Mouse (Mus musculus): ENCODE data around the gene Ceacam2. TPM values are rescaled to one million over a fixed set of nuclear protein-coding genes. Genes with fewer than 3 reads are reported as not detected.
A peak's percentile ranks its signal among the peaks of the same experiment; 100 is the strongest.
"Not testable (repeated sequence)": the region's sequence is repeated elsewhere in the genome, so short reads cannot be mapped to it uniquely, and the experiment has no call there.

Ceacam2 gene
- polyA plus RNA-seq, 1 experiment: 0.67 TPM

GRCm38 (mm10) chr7:25480791-25481190 is 58.9 kb downstream of the Ceacam2 start:
- 80% methylated on average over 8 of the region's 8 CpGs for WGBS
- TF ChIP-seq CTCF (IDR thresholded peaks at IDR 0.05; ENCODE audit: extremely low read depth, insufficient read depth, insufficient read length, insufficient replicate concordance): peak; percentile 23; the same call in 1 of the 2 replicates
- H3K27me3 ChIP-seq (ENCODE audit: control insufficient read depth, insufficient read depth, low read length): not testable (repeated sequence)

GRCm38 (mm10) chr7:25479440-25479839 is 60.2 kb downstream of the Ceacam2 start:
- TF ChIP-seq CTCF (IDR thresholded peaks at IDR 0.05; ENCODE audit: extremely low read depth, insufficient read depth, insufficient read length, insufficient replicate concordance) (peak; percentile 41; the same call in 1 of the 2 replicates), POLR2A (IDR thresholded peaks at IDR 0.05; ENCODE audit: low read depth, low read length) (no peak)
- WGBS: 0% methylated on average over 1 of the region's 1 CpGs
- Histone ChIP-seq H3K27me3 (ENCODE audit: control insufficient read depth, insufficient read depth, low read length) (no peaks in the 10 kb centered on the region), H3K27ac (ENCODE audit: insufficient read depth, low read length) (no peak overlapping the region), H3K36me3 (ENCODE audit: control insufficient read depth, insufficient read depth, low read length) (peaks cover 2% of the 10 kb centered on the region), H3K4me1 (ENCODE audit: control insufficient read depth, insufficient read depth, insufficient read length) (no peaks in the 10 kb centered on the region; the same call in 1 of the 2 replicates), H3K4me3 (ENCODE audit: extremely low read depth, insufficient read depth, insufficient read length) (no peak overlapping the region)
- DNase-seq (ENCODE audit: low read depth in 1 of 2, low spot score in 2 of 2): peak in 1 of 2 experiments; percentile 45

More at GRCm38 (mm10) chr7:25480791-25481190, 58.9 kb downstream of the Ceacam2 start:
- H3K4me1 ChIP-seq (ENCODE audit: control insufficient read depth, insufficient read depth, insufficient read length); H3K4me3 ChIP-seq (ENCODE audit: extremely low read depth, insufficient read depth, insufficient read length); H3K27ac ChIP-seq (ENCODE audit: insufficient read depth, low read length); H3K36me3 ChIP-seq (ENCODE audit: control insufficient read depth, insufficient read depth, low read length); DNase-seq (ENCODE audit: low read depth in 1 of 2, low spot score in 2 of 2): not testable (repeated sequence)

GRCm38 (mm10) chr7:25477752-25478093 is 61.9 kb downstream of the Ceacam2 start:
- H3K4me1 ChIP-seq (ENCODE audit: control insufficient read depth, insufficient read depth, insufficient read length); DNase-seq (ENCODE audit: low read depth in 1 of 2, low spot score in 2 of 2); H3K4me3 ChIP-seq (ENCODE audit: extremely low read depth, insufficient read depth, insufficient read length); H3K27me3 ChIP-seq (ENCODE audit: control insufficient read depth, insufficient read depth, low read length); H3K36me3 ChIP-seq (ENCODE audit: control insufficient read depth, insufficient read depth, low read length): not testable (repeated sequence)
- 15% methylated on average over 2 of the region's 2 CpGs for WGBS
- 0 out of 2 replicates have a peak overlapping the region, but pooled peaks have one; percentile 48 for H3K27ac ChIP-seq (ENCODE audit: insufficient read depth, low read length)

GRCm38 (mm10) chr7:25477091-25477751 is 62.4 kb downstream of the Ceacam2 start, which contains the start of gene Ceacam1:
Gene Ceacam1 (minus strand): TSS chr7:25477603.
- not testable (repeated sequence) for H3K36me3 ChIP-seq (ENCODE audit: control insufficient read depth, insufficient read depth, low read length); H3K4me1 ChIP-seq (ENCODE audit: control insufficient read depth, insufficient read depth, insufficient read length); H3K27me3 ChIP-seq (ENCODE audit: control insufficient read depth, insufficient read depth, low read length)
- peak; percentile 54 to 73 for DNase-seq (ENCODE audit: low read depth in 1 of 2, low spot score in 2 of 2)
- peak within 1 kb of the TSS; percentile 48; the same call in 1 of the 2 replicates for H3K4me3 ChIP-seq (ENCODE audit: extremely low read depth, insufficient read depth, insufficient read length)
- peak within 1 kb of the TSS; percentile 48 for H3K27ac ChIP-seq (ENCODE audit: insufficient read depth, low read length)
- 6% methylated on average over 5 of the region's 5 CpGs for WGBS

GRCm38 (mm10) chr7:25471821-25472220 is 67.8 kb downstream of the Ceacam2 start:
- not testable (repeated sequence) for H3K27me3 ChIP-seq (ENCODE audit: control insufficient read depth, insufficient read depth, low read length); H3K27ac ChIP-seq (ENCODE audit: insufficient read depth, low read length); DNase-seq (ENCODE audit: low read depth in 1 of 2, low spot score in 2 of 2); H3K4me3 ChIP-seq (ENCODE audit: extremely low read depth, insufficient read depth, insufficient read length); H3K4me1 ChIP-seq (ENCODE audit: control insufficient read depth, insufficient read depth, insufficient read length); H3K36me3 ChIP-seq (ENCODE audit: control insufficient read depth, insufficient read depth, low read length)
- 91% methylated on average over 6 of the region's 6 CpGs for WGBS

Other genes with a start within 250 kb of the Ceacam2 start
- 62.9 and 90.7 TPM in 2 replicates for gene Pafah1b3, start 241.9 kb downstream of the Ceacam2 start, polyA plus RNA-seq (2012; rRNA removed)
- 0.07 TPM in 1 of 2 replicates, not detected in the other for gene Prr19, start 238.4 kb downstream of the Ceacam2 start, polyA plus RNA-seq (2012; rRNA removed)
- gene Tmem145, start 233.8 kb downstream of the Ceacam2 start, polyA plus RNA-seq (2012; rRNA removed): not detected in 2 replicates
- 11.0 and 11.9 TPM in 2 replicates for gene Megf8, start 222.7 kb downstream of the Ceacam2 start, polyA plus RNA-seq (2012; rRNA removed)
- not detected in 2 replicates for gene Cnfn, start 170.1 kb downstream of the Ceacam2 start, polyA plus RNA-seq (2012; rRNA removed)
- gene Lipe, start 141.1 kb downstream of the Ceacam2 start, polyA plus RNA-seq (2012; rRNA removed): 35.0 and 46.0 TPM in 2 replicates
- gene Cxcl17, start 127.0 kb downstream of the Ceacam2 start, polyA plus RNA-seq (2012; rRNA removed): not detected in 2 replicates
- 16.0 and 16.3 TPM in 2 replicates for gene Ceacam1, start 62.3 kb downstream of the Ceacam2 start, polyA plus RNA-seq (2012; rRNA removed)
- not detected in 2 replicates for gene Erich4, start 76.0 kb upstream of the Ceacam2 start, polyA plus RNA-seq (2012; rRNA removed)
- gene Dmac2, start 79.6 kb upstream of the Ceacam2 start, polyA plus RNA-seq (2012; rRNA removed): 74.7 and 91.3 TPM in 2 replicates
- 54.8 and 71.5 TPM in 2 replicates for gene B3gnt8, start 86.8 kb upstream of the Ceacam2 start, polyA plus RNA-seq (2012; rRNA removed)
- gene Bckdha, start 119.1 kb upstream of the Ceacam2 start, polyA plus RNA-seq (2012; rRNA removed): 81.4 and 108 TPM in 2 replicates
- gene Exosc5, start 119.3 kb upstream of the Ceacam2 start, polyA plus RNA-seq (2012; rRNA removed): 79.5 and 111 TPM in 2 replicates
- gene Tmem91, start 135.3 kb upstream of the Ceacam2 start, polyA plus RNA-seq (2012; rRNA removed): 0.35 and 0.61 TPM in 2 replicates
- gene B9d2, start 140.9 kb upstream of the Ceacam2 start, polyA plus RNA-seq (2012; rRNA removed): 72.0 and 108 TPM in 2 replicates
- gene Tgfb1, start 147.1 kb upstream of the Ceacam2 start, polyA plus RNA-seq (2012; rRNA removed): 152 and 179 TPM in 2 replicates
- 81.5 and 93.6 TPM in 2 replicates for gene Ccdc97, start 179.2 kb upstream of the Ceacam2 start, polyA plus RNA-seq (2012; rRNA removed)
- 49.6 and 59.2 TPM in 2 replicates for gene Hnrnpul1, start 214.9 kb upstream of the Ceacam2 start, polyA plus RNA-seq (2012; rRNA removed)
- 106 and 129 TPM in 2 replicates for gene Axl, start 248.8 kb upstream of the Ceacam2 start, polyA plus RNA-seq (2012; rRNA removed)